Mouse (Mus musculus): ENCODE results near the gene Cblb.

Cblb gene

DNA sequence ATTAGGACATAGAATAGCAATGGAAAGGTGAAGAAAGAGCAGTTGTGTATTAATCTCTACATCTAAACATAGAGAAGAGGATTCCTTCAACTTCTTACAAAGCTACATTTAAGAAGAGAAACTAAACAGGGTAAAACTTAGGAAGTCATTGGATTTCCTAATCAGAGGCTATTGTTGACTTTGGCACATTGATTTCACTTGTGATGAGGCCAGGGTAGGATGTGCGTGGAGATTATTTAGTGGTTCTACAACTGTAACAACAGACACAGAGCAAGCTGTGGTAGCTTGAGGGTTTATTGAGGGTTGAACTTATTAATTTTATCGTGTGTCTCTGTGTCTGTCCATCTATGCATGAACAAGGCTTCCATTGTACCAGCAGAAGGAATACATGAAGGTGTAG, 7.8 kb downstream of the Cblb start:
- DNase-seq, result no peak

DNA sequence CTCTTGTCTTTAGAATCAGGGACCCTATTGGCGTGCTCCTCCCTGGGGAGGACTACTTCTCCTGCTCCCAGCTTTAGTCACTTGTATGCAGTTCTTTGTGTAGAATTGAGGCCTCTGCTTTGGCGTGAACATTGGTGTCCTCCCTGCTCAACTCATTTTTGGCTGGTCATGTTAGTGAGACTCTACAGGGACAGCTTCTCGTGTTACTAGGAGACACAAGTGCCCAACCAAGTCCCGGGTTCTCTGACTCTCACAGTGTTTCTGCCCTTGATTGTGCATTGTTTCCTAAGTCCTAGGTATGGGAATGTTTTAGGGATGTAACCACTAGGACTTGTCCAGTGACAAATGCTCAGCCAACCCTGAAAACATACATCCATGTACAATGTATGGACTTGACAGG, 9.9 kb downstream of the Cblb start:
- no peak for DNase-seq

DNA sequence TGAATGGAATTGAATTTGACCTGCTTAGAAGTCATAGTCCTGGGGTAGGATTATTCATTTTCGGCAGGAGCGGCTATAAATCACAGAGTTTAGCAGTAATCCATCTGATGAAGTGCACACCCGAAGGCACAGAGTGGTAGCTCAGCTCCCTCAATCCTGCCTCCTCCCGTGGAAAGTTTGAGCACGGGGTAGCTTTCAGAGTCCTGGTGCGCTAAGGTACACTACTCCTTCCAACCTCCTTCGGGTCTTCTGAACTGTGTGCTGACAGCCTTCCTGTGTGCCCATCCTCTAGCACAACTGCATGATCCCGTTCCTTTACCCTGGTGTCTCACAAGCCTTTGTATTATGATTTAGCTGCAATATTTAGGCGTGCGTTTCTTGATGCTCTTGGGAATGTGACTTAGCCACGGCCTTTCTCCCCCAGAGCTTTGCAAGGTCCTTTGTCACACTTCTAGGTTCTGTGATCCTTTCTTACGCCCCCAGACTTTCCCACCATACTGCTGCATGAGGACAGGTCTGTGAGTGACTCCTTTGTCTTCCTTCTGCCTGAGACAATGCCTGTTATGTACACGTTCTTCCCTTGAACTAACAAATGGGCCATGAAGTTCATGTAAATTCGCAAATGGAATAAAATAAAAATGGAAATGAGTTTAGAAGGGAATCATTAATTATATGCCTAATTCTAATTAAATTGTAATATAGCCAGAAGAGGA, 11.8 kb downstream of the Cblb start:
- no peak for DNase-seq

DNA sequence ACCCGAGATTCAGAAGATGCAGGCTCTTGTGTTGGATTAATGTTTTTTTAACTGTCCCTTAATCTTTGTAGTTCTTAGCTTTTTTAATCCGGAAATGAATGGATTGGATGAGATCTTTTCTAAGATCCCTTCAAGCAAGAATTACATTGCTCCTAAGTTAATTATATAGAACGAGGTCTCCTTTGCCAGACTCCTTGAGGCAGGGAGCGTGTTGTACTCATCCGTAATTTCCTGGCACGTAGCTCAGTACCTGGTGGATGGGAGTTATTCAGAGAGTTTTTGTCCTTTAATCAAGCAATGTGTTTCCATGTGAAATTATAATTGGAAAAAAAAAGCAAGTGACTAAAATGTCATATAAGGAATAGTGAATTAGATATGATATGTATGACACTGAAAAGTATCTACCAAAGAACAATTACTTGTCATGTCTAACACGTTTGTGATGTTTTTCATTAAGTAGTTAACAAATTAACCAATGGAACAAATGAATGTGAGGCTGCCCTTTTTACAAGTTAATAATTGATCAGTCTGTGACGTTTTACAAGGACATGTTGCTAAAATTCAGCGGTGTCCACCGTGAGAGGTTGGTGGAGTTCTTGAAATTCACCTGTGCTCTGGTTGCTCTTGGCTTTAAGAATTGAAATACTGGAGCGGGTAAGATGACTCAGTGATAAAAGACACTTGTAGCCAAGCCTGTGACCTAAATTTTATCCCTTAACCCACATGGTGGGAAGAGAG, 12.5 kb downstream of the Cblb start:
- no peak for DNase-seq

DNA sequence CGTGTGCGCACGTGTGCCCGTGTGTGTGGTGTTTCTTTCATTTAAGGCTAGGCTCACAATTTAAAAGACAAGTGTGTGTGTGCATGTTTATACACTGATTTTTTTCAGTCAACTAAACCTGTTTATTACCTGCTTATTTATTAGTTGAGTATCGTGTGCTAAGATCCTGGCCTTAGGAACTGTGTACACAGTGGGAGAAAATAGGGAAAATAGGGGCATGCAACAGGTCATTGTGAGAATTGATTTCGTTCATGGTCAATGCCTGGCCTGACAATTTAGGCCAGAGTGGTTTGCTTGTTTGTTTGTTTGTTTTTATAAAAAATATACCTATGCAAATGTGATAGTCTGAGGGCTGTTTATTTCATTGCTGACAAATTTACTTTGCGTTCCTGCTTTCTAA, 13.5 kb downstream of the Cblb start:
- DNase-seq, result no peak

DNA sequence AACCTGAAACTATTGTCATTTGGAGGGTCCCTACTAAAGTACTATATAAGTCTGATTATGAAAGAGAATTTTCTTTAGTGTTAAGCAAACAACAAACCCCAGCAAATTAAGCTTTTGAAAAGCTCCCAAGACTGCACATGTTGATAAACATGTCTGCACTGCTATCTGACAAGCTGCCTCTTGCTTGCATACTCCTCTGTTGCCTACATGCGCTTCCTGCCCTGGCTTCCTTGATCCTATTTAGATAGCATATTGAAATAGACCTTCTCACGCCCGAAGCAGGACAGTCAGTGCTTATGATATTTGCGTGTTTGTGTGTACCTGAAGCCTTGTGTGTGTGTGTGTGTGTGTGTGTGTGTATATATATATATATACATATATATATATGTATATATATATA, 14.0 kb downstream of the Cblb start:
- no peak for DNase-seq

DNA sequence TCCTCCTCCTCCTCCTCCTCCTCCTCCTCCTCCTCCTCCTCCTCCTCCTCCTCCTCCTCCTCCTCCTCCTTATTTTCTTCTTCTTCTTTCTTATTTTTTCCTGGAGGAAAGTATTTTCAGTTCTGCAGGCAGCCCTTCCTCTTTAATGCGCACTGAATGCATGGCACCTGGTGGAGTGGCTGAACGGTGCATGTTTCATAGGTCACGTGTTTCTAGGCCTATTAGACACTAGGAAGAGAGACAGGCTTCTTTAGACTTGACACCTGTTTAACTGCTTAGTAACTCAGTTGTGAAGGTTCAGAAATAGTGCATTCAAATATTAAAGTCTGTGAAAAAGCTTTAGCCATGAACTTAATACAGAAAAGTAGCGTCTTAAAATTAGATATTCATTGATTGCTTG, 15.4 kb downstream of the Cblb start:
- no peak for DNase-seq

DNA sequence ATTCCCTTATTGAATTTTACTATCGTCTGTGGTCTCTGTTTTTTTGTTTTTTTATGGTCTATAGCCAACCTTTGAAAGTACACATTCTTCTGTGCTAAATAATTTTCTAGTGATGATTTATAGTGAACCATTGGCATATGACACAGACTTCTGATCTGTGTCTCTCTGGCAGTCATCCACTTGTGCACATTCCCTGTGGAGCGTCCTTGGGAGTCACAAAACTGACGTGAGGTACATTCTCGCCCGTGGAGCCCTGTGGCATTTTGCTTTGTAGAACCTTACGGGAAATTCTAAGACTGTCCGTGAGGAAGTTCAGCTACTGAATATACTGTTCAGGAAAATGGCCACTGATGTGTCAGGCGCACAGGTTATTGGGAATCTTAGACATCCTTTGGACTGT, 20.1 kb downstream of the Cblb start:
- DNase-seq, result no peak

DNA sequence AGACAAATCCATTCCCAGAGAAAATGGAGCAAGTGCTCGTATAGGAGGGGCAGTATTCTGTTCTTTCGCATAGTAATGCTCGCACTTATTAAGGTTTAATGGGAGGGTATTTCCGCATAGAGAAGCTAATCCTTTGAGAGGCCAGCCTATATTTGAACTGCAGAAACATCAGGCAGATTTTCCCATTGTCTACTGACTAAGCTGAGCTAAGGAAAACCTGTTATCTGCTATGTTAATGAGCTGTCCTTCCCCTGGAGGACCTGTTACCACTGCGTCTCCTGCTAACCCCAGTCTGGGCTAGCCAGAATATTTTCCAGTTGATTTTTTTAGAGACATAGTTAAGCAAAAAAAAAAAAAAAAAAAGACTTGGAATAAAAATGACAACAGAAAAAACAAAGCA, 21.7 kb downstream of the Cblb start:
- no peak for DNase-seq

DNA sequence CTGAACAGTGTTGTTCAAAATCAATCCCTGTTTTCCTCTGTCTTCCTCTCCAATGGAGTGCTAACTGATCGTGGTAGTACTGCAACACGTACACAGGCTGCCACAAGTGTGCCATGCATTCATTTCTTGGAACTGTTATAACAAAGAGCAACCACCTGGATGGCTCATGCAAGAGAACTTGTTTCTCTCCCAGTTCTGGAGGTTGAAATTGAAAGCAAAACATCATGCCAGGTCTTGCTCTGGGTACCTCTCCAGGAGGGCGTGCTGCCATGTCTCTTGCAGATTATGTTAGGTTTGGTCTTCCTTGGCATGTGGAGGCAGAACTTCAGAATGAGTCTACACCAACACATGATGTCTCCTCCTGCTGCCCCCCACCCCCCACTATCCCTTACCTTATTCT, 24.2 kb downstream of the Cblb start:
- DNase-seq, result no peak

DNA sequence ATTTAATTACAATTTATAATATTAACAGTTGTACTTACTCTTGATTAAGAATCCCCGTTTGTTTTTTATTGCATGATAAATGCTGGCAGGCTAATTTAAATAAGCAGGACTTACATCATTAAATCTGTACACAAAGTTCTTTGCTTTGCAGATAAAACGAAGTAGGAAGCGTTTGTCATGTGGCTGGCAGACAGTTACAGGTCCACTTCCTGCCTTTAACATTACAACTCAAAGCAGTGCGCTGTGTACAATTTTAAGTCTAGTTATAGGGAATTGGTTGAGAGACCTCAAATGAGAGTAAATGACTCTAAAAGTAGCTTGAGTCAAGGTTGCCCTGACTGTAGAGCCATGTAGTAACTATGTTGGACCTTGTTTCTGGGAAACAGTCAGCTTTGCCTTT, 25.1 kb downstream of the Cblb start:
- DNase-seq, result no peak

DNA sequence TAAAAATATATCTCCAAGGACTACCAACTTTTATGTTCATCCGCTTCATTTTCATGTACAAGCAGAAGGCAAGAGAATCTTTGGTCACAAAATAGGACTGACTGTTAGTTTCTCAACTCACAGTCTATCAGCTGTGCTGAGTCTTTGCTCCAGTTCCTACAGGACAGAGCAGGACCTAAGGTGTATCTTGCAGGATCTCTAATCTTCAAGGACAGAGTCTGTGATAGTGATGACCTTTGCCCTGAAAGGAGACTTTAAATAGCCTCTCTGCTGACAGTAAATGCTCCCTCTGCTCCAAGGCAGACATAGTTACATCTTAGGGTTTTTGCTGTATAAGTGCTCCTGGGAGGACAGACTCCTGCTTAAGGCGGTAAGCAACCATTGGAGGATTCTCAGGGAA, 26.3 kb downstream of the Cblb start:
- no peak for DNase-seq

DNA sequence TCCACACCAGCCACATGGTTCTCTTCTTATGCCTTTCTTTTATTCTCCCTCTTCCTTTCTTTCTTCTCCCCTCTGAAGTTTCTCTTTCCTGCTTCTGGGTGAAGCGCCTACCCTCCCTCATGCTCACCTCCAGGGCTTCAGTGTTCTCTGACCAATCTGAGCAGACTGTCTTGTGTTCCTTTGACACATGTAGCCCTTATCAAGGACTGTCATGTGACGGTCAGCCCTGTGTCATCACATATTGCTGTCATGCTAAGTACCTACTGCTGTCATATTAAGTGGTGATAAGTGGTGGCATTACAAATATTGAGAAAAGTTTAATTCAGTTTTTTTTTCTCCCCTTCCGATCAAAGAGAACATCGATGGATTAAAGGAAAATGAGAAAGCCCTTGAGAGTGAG, 28.5 kb downstream of the Cblb start:
- no peak for DNase-seq

DNA sequence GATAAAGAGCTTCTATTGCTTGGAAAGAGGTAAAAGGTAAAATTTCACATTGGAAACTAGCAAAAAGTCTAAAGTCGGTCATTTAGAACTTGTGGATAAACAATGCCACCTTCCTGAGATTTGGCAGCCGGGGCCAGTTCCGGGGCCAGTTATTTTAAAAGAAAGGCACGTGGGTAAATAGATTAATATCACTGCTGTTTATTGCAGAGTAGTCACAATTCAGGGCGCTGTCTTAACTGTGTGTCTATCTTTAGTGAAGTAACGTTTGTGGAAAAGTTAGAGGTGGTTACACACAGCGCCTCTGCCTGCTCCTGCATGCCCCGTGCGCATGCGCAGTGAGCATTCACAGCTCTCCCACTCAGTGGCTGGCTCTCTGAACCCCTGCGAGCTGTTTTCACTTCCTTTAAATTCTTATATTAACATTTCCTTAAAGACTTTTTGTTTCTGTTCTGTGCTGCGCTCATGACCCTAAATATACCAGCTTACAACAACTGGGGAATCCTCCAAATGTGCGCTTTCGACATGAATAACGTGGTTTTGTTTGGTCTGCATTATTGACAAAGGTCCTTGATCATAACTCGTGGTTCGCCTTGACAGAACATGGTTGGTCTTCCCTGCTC, 29.2 kb downstream of the Cblb start:
- DNase-seq, result no peak

DNA sequence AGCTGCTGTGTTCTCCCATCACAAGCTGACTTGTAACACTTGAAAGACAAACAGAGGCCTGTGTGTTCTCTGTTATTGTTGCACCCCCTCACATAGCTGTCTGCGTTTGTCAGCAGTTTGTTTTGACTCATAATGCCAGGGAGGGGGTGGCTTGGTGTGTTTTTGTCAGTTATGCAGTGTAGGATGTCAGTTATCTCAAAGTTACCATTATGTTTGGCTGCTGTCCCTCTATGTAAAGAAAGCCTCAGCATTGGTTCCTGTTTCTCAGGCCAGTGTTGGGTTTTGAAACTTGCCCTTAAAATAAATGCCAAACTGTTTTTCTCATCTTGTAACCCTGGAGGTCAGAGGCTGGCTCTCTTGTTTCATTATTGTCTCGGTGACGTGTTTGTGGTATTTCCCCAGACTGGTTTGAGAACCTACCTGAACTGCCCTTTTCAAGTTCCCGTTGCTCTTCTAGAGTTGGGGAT, 30.0 kb downstream of the Cblb start:
- no peak for DNase-seq

DNA sequence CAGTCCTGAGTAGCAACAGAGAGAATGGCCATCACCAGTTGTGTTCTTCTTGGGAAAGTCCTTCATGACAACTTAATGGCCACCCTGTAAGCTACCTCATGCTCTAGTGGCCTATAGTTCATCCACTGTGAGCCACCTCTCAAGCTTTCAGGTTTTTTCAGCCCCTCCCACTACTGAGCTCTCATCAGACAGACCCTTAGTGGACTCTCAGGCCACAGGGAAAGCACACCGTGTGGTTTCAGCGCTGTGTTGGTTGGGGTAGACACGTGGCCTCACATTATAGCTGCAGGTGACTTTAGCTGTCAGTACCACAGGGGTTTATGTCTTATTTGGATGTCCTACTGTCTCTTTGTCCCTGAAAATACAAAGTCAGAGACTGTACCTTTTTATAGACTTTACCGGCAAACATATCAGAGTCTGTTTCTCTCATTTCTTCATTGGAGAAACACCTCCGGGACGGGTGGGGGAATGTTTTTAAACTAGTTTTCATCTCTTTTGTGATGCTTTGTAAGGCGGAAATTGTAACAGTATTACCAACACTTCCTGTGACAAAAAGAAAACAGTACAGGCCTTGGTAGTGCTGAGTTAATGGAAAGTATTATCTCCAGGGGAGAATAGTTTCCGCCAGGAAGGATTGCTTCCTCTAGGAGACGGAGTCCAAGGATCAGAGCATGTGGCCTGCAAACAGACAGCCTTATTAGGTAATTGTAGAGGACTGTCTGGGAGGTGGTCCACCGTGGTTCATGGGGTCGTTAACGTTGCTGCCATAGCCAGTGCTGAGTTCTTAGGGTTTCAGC, 33.5 kb downstream of the Cblb start:
- no peak for DNase-seq

DNA sequence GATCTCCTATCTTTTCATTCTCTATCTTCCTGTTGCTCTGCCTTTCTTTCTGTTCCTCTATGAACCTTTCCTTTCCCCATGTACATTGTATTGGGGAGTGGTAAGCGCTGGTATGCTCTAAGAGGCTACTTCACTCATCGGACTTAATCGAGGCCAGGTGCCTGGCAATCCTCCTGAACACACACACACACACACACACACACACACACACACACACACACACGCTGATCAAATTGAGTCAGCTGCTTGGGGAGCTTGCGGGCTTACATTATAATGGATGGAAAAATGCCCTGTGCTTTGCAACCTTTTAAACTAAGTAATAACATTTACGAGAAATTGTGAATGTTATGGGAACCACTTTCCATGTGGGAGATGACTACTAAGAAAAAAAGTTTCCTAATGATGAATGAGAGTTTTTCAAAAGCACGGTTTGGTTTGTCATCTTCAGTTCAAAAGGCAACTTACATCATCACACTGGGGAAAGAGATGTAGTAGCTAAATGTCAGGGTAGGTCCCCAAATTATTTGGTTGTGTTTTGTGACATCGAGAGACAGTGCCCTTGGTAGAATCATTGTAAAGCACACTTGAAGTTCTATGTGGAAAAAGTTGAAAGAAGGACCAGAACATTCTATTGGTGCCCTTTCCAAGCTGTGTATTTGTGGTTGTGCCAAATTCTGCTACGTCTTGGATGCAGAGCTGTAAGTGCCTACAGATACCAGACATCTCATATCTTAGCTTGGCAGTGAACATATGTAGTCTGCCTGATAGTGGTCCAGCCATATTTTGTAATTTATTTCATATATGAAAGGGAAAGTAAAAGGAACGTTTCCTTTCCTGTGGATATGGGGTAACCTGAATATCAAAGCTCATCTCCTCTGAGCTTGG, 36.8 kb downstream of the Cblb start:
- DNase-seq, result no peak

DNA sequence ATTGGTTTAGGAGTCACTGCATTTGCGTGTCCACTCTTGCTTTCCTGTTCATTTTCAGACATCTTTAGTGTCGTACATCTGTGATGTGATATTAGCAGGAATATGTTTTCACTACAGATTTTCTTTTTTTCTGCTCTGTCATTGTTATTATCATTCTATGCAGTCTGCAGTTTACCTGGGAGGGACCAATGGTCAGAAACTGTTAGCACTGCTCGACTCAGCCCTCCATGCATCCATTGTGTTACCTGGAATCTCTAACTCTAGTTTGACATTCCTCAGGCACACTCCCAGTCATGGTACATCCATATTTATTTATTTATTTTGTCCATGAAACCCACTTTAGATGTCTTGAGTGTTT, 37.5 kb downstream of the Cblb start:
- no peak for DNase-seq

DNA sequence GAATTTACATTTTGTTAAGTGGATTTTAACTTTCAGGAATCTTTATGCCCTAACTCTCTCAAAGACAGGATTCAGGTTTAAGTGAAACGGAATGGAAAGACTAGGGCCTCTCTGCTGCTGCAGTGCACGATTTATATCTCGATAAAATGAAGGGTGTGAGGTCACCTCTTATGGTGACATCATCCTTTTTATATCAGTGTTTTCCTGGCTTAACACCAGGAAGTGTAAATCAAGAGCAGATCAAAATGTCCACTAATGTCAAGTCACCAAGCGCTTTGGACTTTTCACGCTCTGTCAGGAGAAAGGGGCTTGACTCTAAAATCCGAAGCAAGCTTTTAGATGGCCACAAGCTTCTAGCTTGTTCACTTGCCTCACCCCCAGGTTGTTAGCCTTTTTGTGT, 38.6 kb downstream of the Cblb start:
- no peak for DNase-seq

DNA sequence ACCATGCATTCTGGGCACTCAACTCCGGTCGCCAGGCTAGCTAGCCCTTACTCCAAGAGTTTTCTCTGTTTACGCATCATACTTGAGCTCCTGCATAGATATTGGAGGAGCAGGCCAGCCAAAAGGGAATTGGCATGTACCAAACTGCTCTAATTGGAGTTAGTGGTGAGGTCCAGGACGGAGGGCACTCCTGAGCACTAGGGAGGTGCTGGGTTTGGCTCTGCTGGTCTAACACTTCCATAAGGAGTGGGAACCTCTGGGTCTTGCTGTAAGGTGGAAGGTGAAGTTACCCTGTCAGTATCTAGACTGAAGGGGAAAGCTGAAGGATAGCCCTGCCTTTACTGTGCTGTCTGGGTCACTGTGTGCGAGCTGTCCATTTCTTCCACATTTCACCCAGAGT, 39.1 kb downstream of the Cblb start:
- DNase-seq, result no peak

DNA sequence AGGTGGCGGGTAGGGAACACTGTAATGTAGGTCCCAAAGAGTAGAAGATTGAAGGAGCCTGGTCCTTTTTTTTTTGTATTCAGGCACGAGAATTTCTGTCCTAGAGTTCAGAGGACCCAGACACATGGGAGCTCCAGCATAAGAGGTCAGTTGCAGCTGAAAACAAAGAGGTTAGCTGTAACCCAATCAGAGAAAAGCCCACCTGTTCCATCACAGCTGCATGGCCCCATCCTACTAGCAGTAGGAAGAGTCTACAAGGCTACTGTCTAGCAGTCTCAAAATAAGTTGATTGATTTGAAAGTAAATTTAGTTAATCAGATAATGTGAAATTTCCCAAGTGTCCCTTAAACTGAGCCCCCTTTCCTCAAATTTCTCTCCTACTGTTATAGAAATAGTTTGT, 40.3 kb downstream of the Cblb start:
- no peak for DNase-seq

DNA sequence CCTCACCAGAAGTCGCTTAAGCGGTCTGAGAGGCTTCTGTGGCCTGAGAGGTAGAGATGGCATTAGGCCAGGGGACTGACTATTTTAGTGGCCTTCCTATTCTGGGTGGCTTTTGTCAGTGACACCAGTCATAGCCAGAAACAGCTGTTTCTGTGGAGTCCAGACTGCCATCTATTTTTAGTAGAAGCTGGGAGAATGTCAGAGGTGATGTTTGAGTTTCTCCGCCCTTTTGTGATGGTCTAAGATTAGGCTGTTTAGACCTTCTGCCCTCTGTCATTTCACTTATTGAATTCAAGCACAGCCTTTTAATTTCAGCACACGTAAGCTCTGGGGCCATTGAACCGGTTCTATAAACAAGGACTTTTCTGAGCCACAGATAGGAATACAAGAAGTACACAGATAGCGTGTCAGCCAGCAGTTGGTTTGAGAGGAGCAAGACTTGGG, 40.8 kb downstream of the Cblb start:
- DNase-seq, result no peak

DNA sequence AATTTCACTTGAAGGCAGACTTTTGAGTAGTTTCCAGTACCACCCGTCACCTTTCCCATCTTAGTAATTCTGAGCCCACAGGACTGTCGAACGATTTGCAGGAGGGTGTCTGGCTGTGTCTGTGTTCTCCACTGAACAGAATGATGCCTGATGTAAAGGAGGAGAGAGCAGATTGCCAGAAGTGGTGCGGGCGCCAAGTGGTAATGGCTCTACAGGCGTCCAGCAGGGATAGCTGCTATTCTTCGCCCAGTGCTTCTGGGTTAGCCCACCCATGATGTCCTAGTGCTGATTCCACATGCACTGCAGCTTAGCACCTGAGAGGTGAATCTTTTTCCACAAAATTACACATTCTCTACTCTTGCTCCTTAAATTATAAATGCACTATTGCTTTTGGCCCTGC, 45.6 kb downstream of the Cblb start:
- peak; percentile 82 for DNase-seq

Measured in cerebellum, adult 11-12 months (tissue).